Mouse (Mus musculus) cerebellum, adult 2 months (tissue): ENCODE results near the gene Cyp2u1.

Source experiments
- CTCF ChIP-seq: fragments of 200-500 bp; IDR thresholded peaks from 2 replicates; pipeline ENCODE4 v1.5.1; 2011; ENCODE audit warnings: low read depth, mild to moderate bottlenecking, control low read depth, low read length, moderate library complexity, borderline replicate concordance; ENCODE audit not compliant: insufficient read depth
- POLR2A ChIP-seq: fragments of 200-500 bp; IDR thresholded peaks from 2 replicates; pipeline ENCODE4 v1.6.1; 2011; ENCODE audit warnings: low read length, control low read depth, borderline replicate concordance; ENCODE audit not compliant: insufficient read depth

GRCm38 (mm10) chr3:131339280-131339679 lies 36.3 kb upstream of the Cyp2u1 start:
- TF ChIP-seq POLR2A (no peak), CTCF (no peak)
